Mouse (Mus musculus): ENCODE data around the gene Stab1. TPM values are rescaled to one million over a fixed set of nuclear protein-coding genes. Genes with fewer than 3 reads are reported as not detected.

The Stab1 gene
- polyA plus RNA-seq, 1 experiment: 0.46 TPM

DNA sequence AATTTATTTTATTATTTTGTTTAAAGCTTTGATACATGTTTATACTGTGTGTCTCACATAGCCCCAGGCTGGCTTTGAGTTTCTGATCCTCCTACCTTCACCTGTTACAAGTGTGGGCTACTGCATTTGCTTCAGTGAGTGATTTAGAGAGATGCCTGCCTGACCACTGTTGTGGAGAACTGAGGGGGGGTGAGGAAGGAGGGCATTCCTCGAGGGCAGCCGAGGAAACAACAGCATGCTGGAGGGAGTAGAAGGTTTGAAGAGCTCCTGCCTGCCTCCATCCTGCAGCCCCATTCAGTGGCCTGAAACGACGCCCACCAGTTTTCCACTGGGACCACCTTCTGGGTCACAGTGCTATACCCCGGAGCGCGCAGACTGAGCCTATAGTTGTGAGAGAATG, 3.0 kb downstream of the Stab1 start:
- TF ChIP-seq SRF (IDR thresholded peaks at IDR 0.05; ENCODE audit: control insufficient read depth, insufficient read length, low read depth): no peak
- no peak for TF ChIP-seq MYOD1 (IDR thresholded peaks at IDR 0.05; ENCODE audit: control insufficient read depth in 1 of 3, insufficient read length in 2 of 3, low read depth in 2 of 3)
- TF ChIP-seq USF1 (IDR thresholded peaks at IDR 0.05; ENCODE audit: low read depth): no peak
- no peak for TF ChIP-seq MYOG (IDR thresholded peaks at IDR 0.05; ENCODE audit: control insufficient read depth in 1 of 3, insufficient read depth in 1 of 3, insufficient read length in 2 of 3, low read depth in 2 of 3)
- TF ChIP-seq TCF12 (IDR thresholded peaks at IDR 0.05; ENCODE audit: insufficient read depth, poor library complexity, severe bottlenecking): no peak
- TF ChIP-seq MAX (IDR thresholded peaks at IDR 0.05; ENCODE audit: low read depth): no peak
- no peak for TF ChIP-seq E2F4 (IDR thresholded peaks at IDR 0.05; ENCODE audit: insufficient read depth)
- no peak for TF ChIP-seq POLR2A (IDR thresholded peaks at IDR 0.05; ENCODE audit: insufficient read length, low read depth)
- no peak for TF ChIP-seq POLR2AphosphoS2 (IDR thresholded peaks at IDR 0.05; ENCODE audit: insufficient read length, low read depth)
- no peak for TF ChIP-seq REST (IDR thresholded peaks at IDR 0.05; ENCODE audit: insufficient read depth, insufficient read length)
- TF ChIP-seq TCF3 (IDR thresholded peaks at IDR 0.05; ENCODE audit: insufficient read length, low read depth): no peak
- TF ChIP-seq CEBPB (IDR thresholded peaks at IDR 0.05; ENCODE audit: insufficient read depth, poor library complexity, severe bottlenecking): no peak

DNA sequence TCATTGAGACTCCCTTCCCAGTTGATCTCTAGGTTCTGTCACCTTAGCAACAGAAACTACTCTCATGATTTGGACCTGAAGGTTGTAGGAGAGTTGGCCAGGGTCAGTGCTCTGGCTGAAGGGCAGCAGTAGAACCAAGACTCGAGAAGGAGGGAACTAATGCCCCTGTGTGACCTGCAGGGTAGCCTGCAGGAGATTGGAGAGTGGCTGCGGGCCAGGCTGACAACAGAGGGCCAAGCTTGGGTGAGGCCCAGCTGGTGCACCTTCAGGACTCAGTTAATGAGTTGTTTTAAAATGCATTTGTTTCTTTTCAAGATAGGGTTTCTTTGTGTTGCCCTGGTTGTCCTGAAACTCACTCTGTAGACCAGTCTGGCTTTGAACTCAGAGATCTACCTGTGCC, 3.4 kb downstream of the Stab1 start:
- Histone ChIP-seq H3K4me3 (no peak overlapping the region), H3K79me2 (ENCODE audit: control insufficient read depth, insufficient read depth) (no peaks in the 10 kb centered on the region), H3K4me2 (ENCODE audit: low read depth) (no peak overlapping the region), H3K27me3 (ENCODE audit: control insufficient read depth, insufficient read depth, insufficient read length) (no peaks in the 10 kb centered on the region), H3K36me3 (ENCODE audit: control insufficient read depth, insufficient read depth) (peaks cover 1% of the 10 kb centered on the region), H3ac (ENCODE audit: control insufficient read depth, insufficient read length) (no peak overlapping the region)
- TF ChIP-seq USF1 (IDR thresholded peaks at IDR 0.05; ENCODE audit: low read depth) (no peak), MYOD1 (IDR thresholded peaks at IDR 0.05; ENCODE audit: control insufficient read depth in 1 of 3, insufficient read length in 2 of 3, low read depth in 2 of 3) (no peak), TCF12 (IDR thresholded peaks at IDR 0.05; ENCODE audit: insufficient read depth, poor library complexity, severe bottlenecking) (no peak), MAX (IDR thresholded peaks at IDR 0.05; ENCODE audit: low read depth) (no peak), CEBPB (IDR thresholded peaks at IDR 0.05; ENCODE audit: insufficient read depth, poor library complexity, severe bottlenecking) (no peak), TCF3 (IDR thresholded peaks at IDR 0.05; ENCODE audit: insufficient read length, low read depth) (no peak), POLR2A (IDR thresholded peaks at IDR 0.05; ENCODE audit: insufficient read length, low read depth) (no peak), SRF (IDR thresholded peaks at IDR 0.05; ENCODE audit: control insufficient read depth, insufficient read length, low read depth) (no peak)

More for the DNA sequence above, 3.0 kb downstream of the Stab1 start:
- H3K4me2 ChIP-seq (ENCODE audit: low read depth): no peak overlapping the region
- H3K27me3 ChIP-seq (ENCODE audit: control insufficient read depth, insufficient read depth, insufficient read length): no peaks in the 10 kb centered on the region
- no peak overlapping the region for H3ac ChIP-seq (ENCODE audit: control insufficient read depth, insufficient read length)
- no peaks in the 10 kb centered on the region for H3K79me2 ChIP-seq (ENCODE audit: control insufficient read depth, insufficient read depth)
- peaks cover 4% of the 10 kb centered on the region for H3K36me3 ChIP-seq (ENCODE audit: control insufficient read depth, insufficient read depth)
- no peak overlapping the region for H3K4me3 ChIP-seq

DNA sequence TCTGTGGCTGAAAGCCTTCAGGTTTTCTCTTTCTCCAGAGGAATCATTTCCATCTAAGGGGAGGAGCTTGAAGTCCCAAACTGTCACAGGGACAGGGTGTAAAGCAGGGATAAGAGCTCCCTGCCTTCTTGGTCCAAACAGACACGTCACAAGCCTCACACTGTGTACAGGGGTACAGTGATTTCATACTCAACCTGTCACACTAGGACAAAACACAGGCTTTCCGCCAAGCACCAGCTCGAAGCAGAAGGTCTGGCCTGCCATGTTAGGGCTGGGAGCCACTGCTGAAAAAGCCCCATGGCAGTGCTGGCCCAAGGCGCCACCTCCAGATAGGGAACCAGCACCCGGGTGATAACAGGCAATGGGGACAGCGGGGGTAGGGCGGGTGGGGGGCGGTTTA, 4.4 kb downstream of the Stab1 start:
- no peak overlapping the region for H3K4me2 ChIP-seq (ENCODE audit: low read depth)
- H3ac ChIP-seq (ENCODE audit: control insufficient read depth, insufficient read length): no peak overlapping the region
- no peak overlapping the region for H3K4me3 ChIP-seq
- no peaks in the 10 kb centered on the region for H3K36me3 ChIP-seq (ENCODE audit: control insufficient read depth, insufficient read depth)
- no peaks in the 10 kb centered on the region for H3K79me2 ChIP-seq (ENCODE audit: control insufficient read depth, insufficient read depth)
- TF ChIP-seq SRF (IDR thresholded peaks at IDR 0.05; ENCODE audit: control insufficient read depth, insufficient read length, low read depth) (no peak), TCF12 (IDR thresholded peaks at IDR 0.05; ENCODE audit: insufficient read depth, poor library complexity, severe bottlenecking) (no peak), USF1 (IDR thresholded peaks at IDR 0.05; ENCODE audit: low read depth) (no peak), TCF3 (IDR thresholded peaks at IDR 0.05; ENCODE audit: insufficient read length, low read depth) (no peak), E2F4 (IDR thresholded peaks at IDR 0.05; ENCODE audit: insufficient read depth) (no peak), REST (IDR thresholded peaks at IDR 0.05; ENCODE audit: insufficient read depth, insufficient read length) (no peak), CEBPB (IDR thresholded peaks at IDR 0.05; ENCODE audit: insufficient read depth, poor library complexity, severe bottlenecking) (no peak), POLR2AphosphoS2 (IDR thresholded peaks at IDR 0.05; ENCODE audit: insufficient read length, low read depth) (no peak), MAX (IDR thresholded peaks at IDR 0.05; ENCODE audit: low read depth) (no peak), POLR2A (IDR thresholded peaks at IDR 0.05; ENCODE audit: insufficient read length, low read depth) (no peak), MYOD1 (IDR thresholded peaks at IDR 0.05; ENCODE audit: control insufficient read depth in 1 of 3, insufficient read length in 2 of 3, low read depth in 2 of 3) (no peak)
- no peaks in the 10 kb centered on the region for H3K27me3 ChIP-seq (ENCODE audit: control insufficient read depth, insufficient read depth, insufficient read length)

DNA sequence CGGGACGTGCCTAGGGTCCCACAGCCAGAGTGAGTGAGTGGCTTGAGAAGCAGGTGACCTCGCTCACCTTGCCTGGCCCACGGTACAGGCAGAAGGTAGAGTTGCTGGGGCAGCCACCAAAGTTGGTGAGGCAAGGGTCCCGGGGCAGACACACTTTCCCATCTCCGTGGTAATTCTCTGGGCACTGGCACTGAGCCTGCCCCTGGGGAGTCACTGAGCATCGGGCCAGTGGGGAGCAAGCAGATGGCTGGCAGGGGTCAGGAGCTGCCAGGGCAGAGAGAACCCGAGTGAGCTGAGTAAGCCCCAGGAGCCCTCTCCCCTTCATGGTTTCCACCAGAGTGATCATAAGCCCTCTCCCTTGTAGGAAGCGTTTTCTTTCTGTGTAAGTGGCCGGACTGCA, 6.8 kb downstream of the Stab1 start:
- no peaks in the 10 kb centered on the region for H3K79me2 ChIP-seq (ENCODE audit: control insufficient read depth, insufficient read depth)
- TF ChIP-seq MAX (IDR thresholded peaks at IDR 0.05; ENCODE audit: low read depth): no peak
- no peak for TF ChIP-seq POLR2AphosphoS2 (IDR thresholded peaks at IDR 0.05; ENCODE audit: insufficient read length, low read depth)
- no peak for TF ChIP-seq USF1 (IDR thresholded peaks at IDR 0.05; ENCODE audit: low read depth)
- TF ChIP-seq MYOG (IDR thresholded peaks at IDR 0.05; ENCODE audit: control insufficient read depth in 1 of 3, insufficient read depth in 1 of 3, insufficient read length in 2 of 3, low read depth in 2 of 3): no peak
- no peak for TF ChIP-seq POLR2A (IDR thresholded peaks at IDR 0.05; ENCODE audit: insufficient read length, low read depth)
- no peak overlapping the region for H3K4me2 ChIP-seq (ENCODE audit: low read depth)
- no peak overlapping the region for H3ac ChIP-seq (ENCODE audit: control insufficient read depth, insufficient read length)
- H3K4me3 ChIP-seq: no peak overlapping the region
- H3K36me3 ChIP-seq (ENCODE audit: control insufficient read depth, insufficient read depth): no peaks in the 10 kb centered on the region
- peaks cover 5% of the 10 kb centered on the region for H3K27me3 ChIP-seq (ENCODE audit: control insufficient read depth, insufficient read depth, insufficient read length)

DNA sequence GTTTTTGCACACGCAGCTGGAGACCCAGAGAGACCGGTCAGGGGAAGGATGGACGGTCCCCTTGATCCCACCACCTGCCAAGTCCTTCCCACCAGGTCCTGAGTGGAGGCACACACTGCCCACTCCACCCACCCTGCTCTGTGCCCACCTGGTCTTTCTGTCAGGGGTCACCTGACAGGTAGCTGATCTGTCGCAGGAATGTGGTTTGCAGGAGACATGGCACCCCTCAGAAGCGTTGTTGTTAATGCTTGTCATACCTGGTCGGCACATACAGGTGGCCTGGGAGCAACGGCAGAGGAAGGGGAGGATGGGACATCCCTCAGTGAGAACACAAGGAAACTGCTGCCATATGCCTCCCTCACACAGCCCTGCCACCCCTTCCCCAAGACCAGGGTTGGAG, 7.2 kb downstream of the Stab1 start:
- TF ChIP-seq MYOD1 (IDR thresholded peaks at IDR 0.05; ENCODE audit: control insufficient read depth in 1 of 3, insufficient read length in 2 of 3, low read depth in 2 of 3): no peak
- no peak for TF ChIP-seq MYOG (IDR thresholded peaks at IDR 0.05; ENCODE audit: control insufficient read depth in 1 of 3, insufficient read depth in 1 of 3, insufficient read length in 2 of 3, low read depth in 2 of 3)
- Histone ChIP-seq H3K36me3 (ENCODE audit: control insufficient read depth, insufficient read depth) (no peaks in the 10 kb centered on the region), H3K4me3 (no peak overlapping the region), H3ac (ENCODE audit: control insufficient read depth, insufficient read length) (no peak overlapping the region), H3K4me2 (ENCODE audit: low read depth) (no peak overlapping the region), H3K79me2 (ENCODE audit: control insufficient read depth, insufficient read depth) (no peaks in the 10 kb centered on the region), H3K27me3 (ENCODE audit: control insufficient read depth, insufficient read depth, insufficient read length) (peaks cover 5% of the 10 kb centered on the region)

Measured in myocyte (in vitro differentiated cells).